ENCODE assay signal across 8 mouse cellular contexts in the genomic region with DNA sequence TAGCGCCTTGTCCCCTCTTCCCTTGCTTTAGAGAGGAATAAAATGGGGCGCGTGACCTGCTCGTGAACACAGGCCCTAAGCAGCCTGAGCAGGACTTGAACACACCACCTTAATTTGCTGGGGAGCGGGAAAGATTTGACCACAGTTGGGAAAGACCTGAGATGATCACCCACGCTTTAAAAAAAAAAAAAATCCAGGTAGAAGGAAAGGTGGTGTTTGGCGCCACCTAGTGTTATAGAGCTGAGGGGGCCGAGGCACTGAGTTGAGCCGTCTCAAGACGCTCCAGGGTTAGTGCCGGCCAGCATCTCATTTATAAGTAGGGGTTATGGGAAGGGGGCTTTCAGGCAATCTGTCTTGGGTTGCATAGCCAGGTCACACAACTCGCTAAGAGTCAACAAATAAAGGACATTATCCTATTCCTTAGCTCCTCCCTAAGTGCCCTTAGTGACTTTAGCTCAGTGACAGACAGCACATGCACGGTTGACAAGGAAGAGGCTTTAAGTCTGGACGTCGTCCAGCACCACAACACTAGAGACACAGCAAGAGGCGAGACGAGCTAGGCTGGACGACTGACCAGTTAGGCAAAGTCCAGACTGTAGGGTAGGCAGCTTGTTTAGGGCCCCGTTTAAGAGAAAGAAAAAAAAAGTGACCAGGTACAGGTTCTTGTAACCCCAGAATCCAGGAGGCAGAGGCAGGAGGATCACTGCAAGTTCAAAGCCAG. TPM values are rescaled to one million over a fixed set of nuclear protein-coding genes. Genes with fewer than 3 reads are reported as not detected.
DNase-seq lines count a peak whose midpoint lies in the region; ATAC-seq lines count a peak whose summit lies in the region.

No protein-coding gene starts in this region.

- ATAC-seq in kidney, embryonic 15.5 days (replicated peaks; ENCODE audit: low FRiP score): no peak
- no peak for ATAC-seq in liver, embryonic 15.5 days (ENCODE audit: insufficient read depth)

- H3K27ac ChIP-seq in kidney, embryonic 15.5 days: no peak overlapping the region
- peak overlapping the region; percentile 99 for H3K27ac ChIP-seq in liver, embryonic 15.5 days (replicated peaks)

- H3K4me2 ChIP-seq in kidney, embryonic 15.5 days: peak overlapping the region; percentile 38
- H3K4me2 ChIP-seq in liver, embryonic 15.5 days: peak overlapping the region; percentile 42

- H3K36me3 ChIP-seq in kidney, embryonic 15.5 days: no peaks in the 10 kb centered on the region
- H3K36me3 ChIP-seq in liver, embryonic 15.5 days (replicated peaks): no peaks in the 10 kb centered on the region

- peaks cover 34% of the 10 kb centered on the region for H3K4me1 ChIP-seq in kidney, embryonic 15.5 days
- H3K4me1 ChIP-seq in liver, embryonic 15.5 days (replicated peaks): peaks cover 49% of the 10 kb centered on the region

- H3K9me3 ChIP-seq in kidney, embryonic 15.5 days (replicated peaks): no peaks in the 10 kb centered on the region
- no peaks in the 10 kb centered on the region for H3K9me3 ChIP-seq in liver, embryonic 15.5 days (replicated peaks)

- 14% methylated on average over 19 of the region's 19 CpGs for WGBS in kidney, embryonic 15.5 days
- 14% methylated on average over 19 of the region's 19 CpGs for WGBS in liver, embryonic 15.5 days (ENCODE audit: insufficient replicate concordance)

- H3K9ac ChIP-seq in kidney, embryonic 15.5 days: no peak overlapping the region
- peak overlapping the region; percentile 5; the same call in 1 of the 2 replicates for H3K9ac ChIP-seq in liver, embryonic 15.5 days

- H3K27me3 ChIP-seq in kidney, embryonic 15.5 days: no peaks in the 10 kb centered on the region
- H3K27me3 ChIP-seq in liver, embryonic 15.5 days: no peaks in the 10 kb centered on the region

- no peak overlapping the region for H3K4me3 ChIP-seq in kidney, embryonic 15.5 days (replicated peaks)
- no peak overlapping the region for H3K4me3 ChIP-seq in liver, embryonic 15.5 days (replicated peaks)

- peak; percentile 54 to 77 for DNase-seq in left cerebral cortex, adult 18-20 months (ENCODE audit: low spot score in 2 of 2)
- DNase-seq in left cerebral cortex, adult 11 months (ENCODE audit: low spot score): no peak
- DNase-seq in brain, adult 2 months (ENCODE audit: low read depth, low spot score): peak; percentile 82
- DNase-seq in gastrocnemius, postnatal 10 days: peak; percentile 68
- peak; percentile 88 for DNase-seq in retina, embryonic 14.5 days (ENCODE audit: low spot score)
- peak; percentile 59 to 70 for DNase-seq in thymus, postnatal 36 days

RNA-seq across cellular contexts. Expression of gene Epb41, which starts 4.6 kb away (rescaled TPM):
- 10 to 100 TPM; 39.0 TPM for total RNA-seq in left cerebral cortex, adult 18-20 months (2021)
- total RNA-seq in gastrocnemius, postnatal 10 days (2021): 10 to 100 TPM; 51.7 to 54.5 TPM
- polyA plus RNA-seq in kidney, embryonic 15.5 days (2015; fragmentation: Nextera tagmentation; extraction: Ambion mirVana): 65.1 and 67.1 TPM in 2 replicates
- 181 and 204 TPM in 2 replicates for polyA plus RNA-seq in liver, embryonic 15.5 days (2015; fragmentation: Nextera tagmentation; extraction: Ambion mirVana)

RNA-seq across cellular contexts. Expression of gene Gm10300, which starts 5.2 kb away (rescaled TPM):
- total RNA-seq in left cerebral cortex, adult 18-20 months (2021): not detected
- total RNA-seq in gastrocnemius, postnatal 10 days (2021): under 1 TPM in 1 of 2 experiments, not detected in 1; 0.18 TPM
- 0.09 TPM in 2 replicates for polyA plus RNA-seq in kidney, embryonic 15.5 days (2015; fragmentation: Nextera tagmentation; extraction: Ambion mirVana)
- 0.43 and 0.46 TPM in 2 replicates for polyA plus RNA-seq in liver, embryonic 15.5 days (2015; fragmentation: Nextera tagmentation; extraction: Ambion mirVana)
